Mouse (Mus musculus) intestine, embryonic 14.5 days (tissue): ENCODE results near the gene Ap1m2. TPM values are rescaled to one million over a fixed set of nuclear protein-coding genes. Genes with fewer than 3 reads are reported as not detected.

Experiments
- ATAC-seq: fragments of 200-750 bp; cut with Nextera tagmentation; replicated peaks from 2 replicates; pipeline ENCODE4 v1.8.0; 2017; ENCODE audit warnings: low read depth, moderate number of reproducible peaks, moderate TSS enrichment, moderate library complexity; ENCODE audit not compliant: low FRiP score, low TSS enrichment
- DNase-seq: peaks from one replicate; pipeline ENCODE4 v3.0.0-alpha.2; 2018; ENCODE audit warnings: low spot score
- H3K27ac ChIP-seq: fragments of 300-500 bp; sonication (generic); 2 replicates; pipeline ENCODE4 v1.5.1; 2014; ENCODE audit warnings: low read depth, mild to moderate bottlenecking, control low read depth
- H3K27me3 ChIP-seq: fragments of 300-500 bp; sonication (generic); replicated peaks from 2 replicates; pipeline ENCODE4 v1.6.1; 2014; ENCODE audit warnings: low read length, control low read depth; ENCODE audit not compliant: control insufficient read depth, insufficient read depth
- H3K36me3 ChIP-seq: fragments of 300-500 bp; sonication (generic); 2 replicates; pipeline ENCODE4 v1.6.1; 2014; ENCODE audit warnings: low read length, control low read depth; ENCODE audit not compliant: control insufficient read depth, insufficient read depth
- H3K4me1 ChIP-seq: fragments of 300-500 bp; sonication (generic); replicated peaks from 2 replicates; pipeline ENCODE4 v1.6.1; 2014; ENCODE audit warnings: low read length, control low read depth, mixed read lengths; ENCODE audit not compliant: control insufficient read depth, insufficient read depth
- H3K4me2 ChIP-seq: fragments of 300-500 bp; sonication (generic); 2 replicates; pipeline ENCODE4 v1.6.1; 2014; ENCODE audit warnings: low read length
- H3K4me3 ChIP-seq: fragments of 300-500 bp; sonication (generic); 2 replicates; pipeline ENCODE4 v1.5.1; 2014; ENCODE audit warnings: low read depth, low read length, control low read depth, mixed read lengths
- H3K9ac ChIP-seq: fragments of 300-500 bp; sonication (generic); 2 replicates; pipeline ENCODE4 v1.6.1; 2014; ENCODE audit warnings: mild to moderate bottlenecking, low read length
- H3K9me3 ChIP-seq: fragments of 300-500 bp; sonication (generic); 2 replicates; pipeline ENCODE4 v1.6.1; 2016; ENCODE audit warnings: low read length, control low read depth; ENCODE audit not compliant: control insufficient read depth
- WGBS: fragments of 180-500 bp; shearing (Covaris S2); extraction: QIAGEN DNeasy Blood & Tissue Kit; methylation state at CpG from one replicate; pipeline ENCODE4 v1.1.7; 2014; 5-methylcytosine and 5-hydroxymethylcytosine counted together
- polyA plus RNA-seq: library from polyadenylated mRNA; unstranded; fragments of >200 nt; fragmentation: Nextera tagmentation; extraction: Ambion mirVana; gene quantifications from 2 replicates; pipeline ENCODE4 v1.2.1, GENCODE M21; 2014

The Ap1m2 gene
- polyA plus RNA-seq = 69.6 and 75.8 TPM in 2 replicates

DNA sequence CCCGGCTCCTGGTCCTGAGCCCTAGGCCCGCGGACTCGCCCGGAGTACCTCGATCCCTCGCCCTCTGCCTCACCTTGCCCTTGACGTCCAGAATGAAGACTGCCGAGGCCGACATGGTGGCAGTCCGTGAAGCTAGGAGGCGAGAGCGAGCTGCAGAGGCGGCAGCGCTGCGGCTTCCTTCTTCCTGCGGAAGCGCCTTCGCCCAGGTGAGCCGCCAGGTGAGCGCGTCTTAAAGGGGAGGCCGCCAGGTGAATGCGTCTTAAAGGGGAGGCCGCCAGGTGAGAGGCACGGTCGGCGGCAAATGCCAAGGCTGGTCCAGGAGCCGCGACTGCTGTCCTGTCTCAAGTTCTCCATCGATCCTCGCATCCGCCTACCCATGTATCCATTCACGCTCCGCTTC is at the start of gene Ap1m2:
Gene Ap1m2 (minus strand): TSS at position 204 of the 400 bp plus-strand sequence.
- H3K9me3 ChIP-seq = no peaks in the 10 kb centered on the region
- H3K27ac ChIP-seq = no peak within 1 kb of the TSS
- H3K27me3 ChIP-seq = peaks cover 14% of the 10 kb centered on the region
- H3K9ac ChIP-seq = no peak within 1 kb of the TSS
- ATAC-seq = peak; percentile 47
- no peaks in the 10 kb centered on the region for H3K36me3 ChIP-seq
- DNase-seq = peak; percentile 83
- 8% methylated on average over 34 of the region's 35 CpGs for WGBS
- peak within 1 kb of the TSS; percentile 37 for H3K4me2 ChIP-seq
- peak within 1 kb of the TSS; percentile 42 for H3K4me3 ChIP-seq
- H3K4me1 ChIP-seq = no peaks in the 10 kb centered on the region

DNA sequence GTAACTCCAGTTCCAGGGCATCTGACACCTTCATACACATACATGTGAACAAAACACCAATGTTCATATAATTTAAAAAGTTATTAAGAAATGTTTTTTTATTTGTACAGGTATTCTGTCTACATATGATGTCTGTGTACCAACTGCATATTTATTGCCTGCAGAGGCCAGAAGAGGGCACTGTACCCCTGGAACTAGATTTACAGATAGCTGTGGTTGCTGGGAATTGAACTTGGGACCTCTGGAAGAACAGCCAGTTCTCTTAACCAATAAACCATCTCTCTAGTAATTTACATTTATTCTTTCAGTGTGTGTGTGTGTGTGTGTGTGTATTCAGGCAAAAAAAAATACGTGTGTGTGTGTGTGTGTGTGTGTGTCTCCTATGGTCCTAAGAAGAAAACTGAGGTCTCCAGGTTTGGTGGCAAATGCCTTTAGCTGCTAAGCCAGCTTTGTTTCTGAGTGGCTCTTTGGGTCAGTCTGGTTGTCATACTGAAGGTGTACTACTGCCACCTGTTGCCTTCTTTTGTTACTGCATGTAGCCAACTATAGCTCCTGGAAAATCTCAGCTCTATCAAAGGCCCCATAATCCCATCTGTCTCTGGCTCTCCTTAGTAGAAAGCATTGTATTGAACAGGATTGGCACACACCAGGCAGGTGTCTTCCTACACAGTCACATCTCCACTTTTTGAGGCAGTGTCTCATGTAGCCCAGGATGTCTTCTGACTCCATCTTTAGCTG is 45.0 kb upstream of the Ap1m2 start:
- no peak overlapping the region for H3K27ac ChIP-seq
- ATAC-seq (peak; percentile 70), DNase-seq (peak; percentile 82)
- WGBS = 4% methylated on average over 1 of the region's 1 CpGs
- H3K4me1 ChIP-seq = peaks cover 5% of the 10 kb centered on the region; the same call in 1 of the 2 replicates
- no peak overlapping the region for H3K4me3 ChIP-seq
- peaks cover 25% of the 10 kb centered on the region for H3K36me3 ChIP-seq
- H3K4me2 ChIP-seq = no peak overlapping the region
- H3K27me3 ChIP-seq = no peaks in the 10 kb centered on the region
- no peaks in the 10 kb centered on the region for H3K9me3 ChIP-seq
- H3K9ac ChIP-seq = no peak overlapping the region

DNA sequence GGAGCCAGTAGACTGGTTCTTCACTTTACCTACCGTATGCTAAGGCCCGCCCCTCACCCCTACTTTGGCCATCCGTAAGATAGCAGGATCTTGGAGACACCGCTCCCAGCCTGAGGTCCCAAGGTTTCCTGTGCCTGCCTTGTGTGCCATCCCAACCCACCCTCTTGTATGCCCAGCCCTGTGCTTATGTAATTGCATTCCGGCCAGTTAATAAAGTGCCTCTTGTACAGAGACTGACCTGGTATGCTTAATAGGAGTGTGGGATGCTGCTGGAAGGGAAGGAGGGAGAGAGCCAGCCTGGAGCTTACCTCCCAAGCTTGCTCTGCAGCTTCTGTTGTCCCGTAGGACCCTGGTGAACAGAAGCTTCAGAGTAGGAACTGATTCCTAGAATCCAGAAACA is 42.7 kb upstream of the Ap1m2 start:
- Histone ChIP-seq H3K36me3 (peaks cover 38% of the 10 kb centered on the region), H3K4me2 (no peak overlapping the region), H3K27ac (no peak overlapping the region), H3K27me3 (no peaks in the 10 kb centered on the region), H3K4me1 (peaks cover 5% of the 10 kb centered on the region; the same call in 1 of the 2 replicates), H3K4me3 (no peak overlapping the region), H3K9ac (no peak overlapping the region), H3K9me3 (no peaks in the 10 kb centered on the region)
- ATAC-seq (no peak), DNase-seq (no peak)
- 87% methylated on average over 6 of the region's 6 CpGs for WGBS

DNA sequence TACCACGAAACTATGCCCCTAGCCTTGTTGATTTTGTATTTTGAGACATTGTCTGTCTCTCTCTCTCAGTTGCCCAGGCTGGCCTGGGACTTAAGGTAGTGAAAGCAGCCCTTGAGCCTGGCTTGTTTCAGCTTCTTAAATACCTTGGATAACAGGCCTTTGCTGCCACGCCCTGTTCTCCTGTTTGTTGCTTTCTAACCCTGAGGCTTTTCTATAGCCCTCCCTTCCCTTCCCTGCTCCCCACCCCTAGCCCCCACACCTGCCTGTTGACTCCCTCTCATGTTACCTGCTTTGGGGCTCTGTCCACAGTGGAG is 41.2 kb upstream of the Ap1m2 start:
- DNase-seq (no peak), ATAC-seq (no peak)
- Histone ChIP-seq H3K27me3 (no peaks in the 10 kb centered on the region), H3K4me2 (no peak overlapping the region), H3K27ac (no peak overlapping the region), H3K36me3 (peaks cover 48% of the 10 kb centered on the region), H3K4me1 (peaks cover 5% of the 10 kb centered on the region; the same call in 1 of the 2 replicates), H3K4me3 (no peak overlapping the region), H3K9ac (no peak overlapping the region), H3K9me3 (no peaks in the 10 kb centered on the region)
- WGBS = 64% methylated on average over 2 of the region's 2 CpGs

DNA sequence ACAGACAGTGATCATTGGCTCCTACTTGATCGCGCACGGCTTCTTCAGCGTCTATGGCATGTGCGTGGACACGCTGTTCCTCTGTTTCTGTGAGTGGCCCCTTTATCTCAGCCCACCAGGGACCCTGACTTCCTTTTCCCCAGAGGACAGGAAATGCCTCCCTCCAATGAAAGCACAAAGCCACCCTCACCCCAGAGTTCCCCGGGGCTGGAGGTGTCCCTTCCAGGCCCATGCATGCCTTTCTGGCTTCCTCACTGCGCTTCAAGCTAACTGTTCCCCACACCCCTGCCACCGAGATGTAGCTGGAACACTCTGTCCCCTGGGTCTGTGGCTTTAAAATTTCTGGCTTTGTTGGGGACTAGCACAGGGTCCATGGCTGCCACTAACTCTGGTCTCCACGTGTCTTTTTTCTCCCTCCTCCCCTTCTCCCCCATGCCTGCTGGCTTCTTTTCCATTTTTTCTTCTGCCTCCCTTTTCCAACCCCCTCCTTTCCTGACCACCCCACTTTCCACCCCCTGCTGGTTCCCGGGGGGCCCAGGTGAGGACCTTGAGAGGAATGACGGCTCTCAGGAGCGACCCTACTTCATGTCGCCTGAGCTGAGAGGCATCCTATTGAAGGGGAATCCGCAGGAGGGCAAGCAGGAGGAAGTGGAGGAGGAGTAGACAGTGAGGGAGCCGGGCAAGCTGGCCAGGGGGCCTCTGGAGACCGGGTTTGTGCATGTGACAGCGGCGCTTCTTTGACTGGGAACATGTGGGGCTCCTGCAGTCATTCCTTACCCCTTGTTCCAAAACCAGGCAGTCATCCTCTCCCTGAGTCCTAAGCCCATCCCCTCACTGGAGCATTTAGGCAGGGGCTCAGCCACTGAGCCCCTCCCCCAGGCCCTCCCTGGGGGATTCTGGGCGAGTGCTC is 40.6 kb upstream of the Ap1m2 start:
- no peak overlapping the region for H3K9ac ChIP-seq
- DNase-seq = no peak
- no peaks in the 10 kb centered on the region for H3K9me3 ChIP-seq
- H3K27me3 ChIP-seq = no peaks in the 10 kb centered on the region
- ATAC-seq = no peak
- no peak overlapping the region for H3K4me3 ChIP-seq
- no peak overlapping the region for H3K27ac ChIP-seq
- peaks cover 54% of the 10 kb centered on the region for H3K36me3 ChIP-seq
- peaks cover 5% of the 10 kb centered on the region; the same call in 1 of the 2 replicates for H3K4me1 ChIP-seq
- no peak overlapping the region for H3K4me2 ChIP-seq
- 45% methylated on average over 20 of the region's 20 CpGs for WGBS

DNA sequence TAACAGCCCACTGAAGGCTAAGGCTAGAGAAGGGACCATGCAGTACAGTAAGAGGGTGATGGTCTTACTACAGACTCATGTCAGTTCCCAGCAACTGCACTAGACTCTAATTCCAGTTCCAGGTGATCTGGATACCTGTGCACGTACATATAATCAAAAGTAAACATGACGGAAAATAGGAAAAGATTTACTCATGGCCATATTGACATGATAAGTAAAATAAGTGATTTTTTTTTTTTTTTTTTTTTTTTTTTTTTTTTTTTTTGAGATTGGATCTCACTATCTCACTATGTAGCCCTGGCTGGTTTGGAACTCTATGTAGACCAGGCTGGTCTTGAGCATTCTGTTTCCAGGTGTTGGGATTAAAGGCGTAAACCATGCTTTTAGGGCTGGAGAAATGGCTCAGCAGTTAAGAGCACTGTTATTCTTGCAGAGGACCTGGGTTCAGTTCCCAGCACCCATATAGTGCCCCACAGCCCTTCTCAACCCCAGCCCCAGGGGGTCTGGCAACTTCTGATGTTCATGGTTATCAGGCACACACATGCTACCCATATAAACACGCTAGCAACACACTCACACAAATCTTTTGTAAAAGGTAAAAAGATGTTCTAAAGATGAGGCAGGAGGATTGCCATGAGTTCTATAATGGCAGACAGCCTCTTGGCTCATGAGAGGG is 39.7 kb upstream of the Ap1m2 start:
- H3K4me1 ChIP-seq = peaks cover 5% of the 10 kb centered on the region; the same call in 1 of the 2 replicates
- peaks cover 63% of the 10 kb centered on the region for H3K36me3 ChIP-seq
- no peak for DNase-seq
- H3K27me3 ChIP-seq = no peaks in the 10 kb centered on the region
- no peaks in the 10 kb centered on the region for H3K9me3 ChIP-seq
- no peak overlapping the region for H3K9ac ChIP-seq
- no peak; the same call in 1 of the 2 replicates for ATAC-seq
- no peak overlapping the region for H3K4me3 ChIP-seq
- WGBS = 97% methylated on average over 4 of the region's 4 CpGs
- H3K27ac ChIP-seq = no peak overlapping the region
- H3K4me2 ChIP-seq = no peak overlapping the region

DNA sequence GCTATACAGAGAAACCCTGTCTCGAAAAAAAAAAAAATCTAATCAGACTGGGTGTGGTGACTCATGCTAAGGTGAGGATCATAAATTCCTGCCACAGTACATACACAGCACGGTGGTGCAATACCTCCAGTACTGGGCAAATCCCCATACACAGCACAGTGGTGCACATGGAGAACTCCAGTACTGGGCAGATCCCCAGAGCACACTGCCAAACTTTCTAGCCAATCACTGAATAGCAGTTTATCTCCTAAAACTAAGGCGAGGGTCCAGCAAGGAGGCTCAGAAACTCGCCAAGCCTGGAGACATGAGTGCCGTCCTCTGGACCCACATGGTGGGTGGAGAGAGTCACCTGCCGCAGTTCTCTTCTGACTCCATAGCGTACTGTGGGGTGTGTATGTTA is 39.0 kb upstream of the Ap1m2 start:
- ATAC-seq (peak; percentile 90), DNase-seq (no peak)
- no peak overlapping the region for H3K9ac ChIP-seq
- H3K4me2 ChIP-seq = no peak overlapping the region
- H3K27ac ChIP-seq = no peak overlapping the region
- peaks cover 5% of the 10 kb centered on the region; the same call in 1 of the 2 replicates for H3K4me1 ChIP-seq
- peaks cover 63% of the 10 kb centered on the region for H3K36me3 ChIP-seq
- H3K4me3 ChIP-seq = no peak overlapping the region
- 79% methylated on average over 7 of the region's 7 CpGs for WGBS
- H3K9me3 ChIP-seq = no peaks in the 10 kb centered on the region
- no peaks in the 10 kb centered on the region for H3K27me3 ChIP-seq

DNA sequence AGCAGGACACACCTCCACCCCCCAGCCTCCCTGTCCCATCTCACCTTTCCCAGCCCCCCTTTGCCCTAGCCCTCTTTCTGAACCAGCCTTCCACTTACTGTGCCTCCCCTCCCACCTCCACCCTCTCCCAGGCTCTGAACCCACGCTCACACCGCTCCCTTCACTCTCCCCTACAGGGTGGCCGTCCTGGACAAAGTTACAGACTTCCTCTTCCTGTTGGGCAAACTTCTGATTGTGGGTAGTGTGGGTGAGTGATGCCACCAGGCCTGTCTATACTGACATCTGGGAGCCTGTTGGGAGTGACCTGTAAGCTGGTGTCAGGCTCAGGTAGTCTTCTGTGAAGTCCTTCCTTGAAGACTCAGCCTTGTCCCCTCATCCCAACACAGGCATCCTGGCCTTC is 36.0 kb upstream of the Ap1m2 start:
- Histone ChIP-seq H3K4me2 (no peak overlapping the region), H3K4me3 (no peak overlapping the region), H3K9me3 (no peaks in the 10 kb centered on the region), H3K27me3 (no peaks in the 10 kb centered on the region), H3K27ac (no peak overlapping the region), H3K4me1 (peaks cover 5% of the 10 kb centered on the region; the same call in 1 of the 2 replicates), H3K36me3 (peaks cover 68% of the 10 kb centered on the region), H3K9ac (no peak overlapping the region)
- ATAC-seq (no peak), DNase-seq (no peak)
- WGBS = 95% methylated on average over 3 of the region's 3 CpGs
